ENCODE assay signal across 8 mouse cellular contexts in genomic region chr10:22819239-22819870, GRCm38 (mm10). TPM values are rescaled to one million over a fixed set of nuclear protein-coding genes. Genes with fewer than 3 reads are reported as not detected.
DNase-seq lines count a peak whose midpoint lies in the region; ATAC-seq and TF ChIP-seq lines count a peak whose summit lies in the region.

No protein-coding gene starts in this region.

- peaks cover 17% of the 10 kb centered on the region for H3K27me3 ChIP-seq in kidney, embryonic 15.5 days
- H3K27me3 ChIP-seq in forebrain, embryonic 16.5 days (replicated peaks; ENCODE audit: control insufficient read depth, insufficient read depth, low read length): peaks cover 75% of the 10 kb centered on the region
- peaks cover 87% of the 10 kb centered on the region for H3K27me3 ChIP-seq in limb, embryonic 14.5 days (ENCODE audit: control insufficient read depth, insufficient read depth, low read length)

- H3K27ac ChIP-seq in kidney, embryonic 15.5 days: peak overlapping the region; percentile 94
- H3K27ac ChIP-seq in forebrain, embryonic 16.5 days (ENCODE audit: low read length): no peak overlapping the region
- no peak overlapping the region for H3K27ac ChIP-seq in limb, embryonic 14.5 days (replicated peaks; ENCODE audit: low read depth, low read length)

- H3K9me3 ChIP-seq in kidney, embryonic 15.5 days (replicated peaks): no peaks in the 10 kb centered on the region
- H3K9me3 ChIP-seq in forebrain, embryonic 16.5 days (ENCODE audit: control insufficient read depth, low read length): no peaks in the 10 kb centered on the region
- H3K9me3 ChIP-seq in limb, embryonic 14.5 days (ENCODE audit: control insufficient read depth, low read length): no peaks in the 10 kb centered on the region

- 0 out of 2 replicates have a peak, but pooled peaks have one; percentile 3 for ATAC-seq in kidney, embryonic 15.5 days (replicated peaks; ENCODE audit: low FRiP score)
- peak; percentile 22; the same call in 1 of the 2 replicates for ATAC-seq in forebrain, embryonic 16.5 days
- ATAC-seq in limb, embryonic 14.5 days (ENCODE audit: low FRiP score, low read depth): no peak
- ATAC-seq in megakaryocyte, adult 5-6 weeks (ENCODE audit: poor library complexity, severe bottlenecking): no peak

- TF ChIP-seq POLR2A in limb, embryonic 14.5 days (IDR thresholded peaks at IDR 0.05; ENCODE audit: borderline replicate concordance, extremely low read depth, insufficient read depth, insufficient read length): no peak

- DNase-seq in kidney, adult 18-20 months: no peak
- DNase-seq in limb, embryonic 14.5 days (ENCODE audit: low spot score): no peak
- peak; percentile 58 for DNase-seq in retina, postnatal 1 day
- DNase-seq in layer of hippocampus, adult 8-10 months (ENCODE audit: low spot score in 2 of 2): no peak
- no peak for DNase-seq in spleen, postnatal 4 days (ENCODE audit: low spot score in 2 of 2)

- peak overlapping the region; percentile 74 for H3K9ac ChIP-seq in kidney, embryonic 15.5 days
- H3K9ac ChIP-seq in forebrain, embryonic 16.5 days (replicated peaks; ENCODE audit: low read depth, low read length): no peak overlapping the region
- no peak overlapping the region for H3K9ac ChIP-seq in limb, embryonic 14.5 days (ENCODE audit: low read depth, low read length, severe bottlenecking)

- H3K4me2 ChIP-seq in kidney, embryonic 15.5 days: peak overlapping the region; percentile 56
- no peak overlapping the region for H3K4me2 ChIP-seq in forebrain, embryonic 16.5 days (ENCODE audit: low read length)
- H3K4me2 ChIP-seq in limb, embryonic 14.5 days (replicated peaks; ENCODE audit: low read depth, low read length, severe bottlenecking): no peak overlapping the region

- peak overlapping the region; percentile 61 for H3K4me3 ChIP-seq in kidney, embryonic 15.5 days (replicated peaks)
- H3K4me3 ChIP-seq in forebrain, embryonic 16.5 days (replicated peaks; ENCODE audit: low read length): no peak overlapping the region
- peak overlapping the region; percentile 1; the same call in 1 of the 2 replicates for H3K4me3 ChIP-seq in limb, embryonic 14.5 days (replicated peaks; ENCODE audit: low read length)

- under 1% methylated on average over 42 of the region's 42 CpGs for WGBS in kidney, embryonic 15.5 days
- WGBS in forebrain, embryonic 16.5 days: under 1% methylated on average over 42 of the region's 42 CpGs
- 1% methylated on average over 42 of the region's 42 CpGs for WGBS in limb, embryonic 14.5 days

- H3K36me3 ChIP-seq in kidney, embryonic 15.5 days: no peaks in the 10 kb centered on the region
- no peaks in the 10 kb centered on the region for H3K36me3 ChIP-seq in forebrain, embryonic 16.5 days (ENCODE audit: control insufficient read depth, insufficient read depth)
- H3K36me3 ChIP-seq in limb, embryonic 14.5 days (ENCODE audit: control insufficient read depth, insufficient read depth, low read length): no peaks in the 10 kb centered on the region

- peaks cover 54% of the 10 kb centered on the region for H3K4me1 ChIP-seq in kidney, embryonic 15.5 days
- H3K4me1 ChIP-seq in forebrain, embryonic 16.5 days (replicated peaks; ENCODE audit: control insufficient read depth, insufficient read depth, low read length): peaks cover 6% of the 10 kb centered on the region
- H3K4me1 ChIP-seq in limb, embryonic 14.5 days (ENCODE audit: control insufficient read depth, insufficient read depth, low read length): no peaks in the 10 kb centered on the region

RNA-seq across cellular contexts. Expression of gene Tcf21, which starts 0.6 kb away (rescaled TPM):
- polyA plus RNA-seq in kidney, embryonic 15.5 days (2015; fragmentation: Nextera tagmentation; extraction: Ambion mirVana): 325 and 329 TPM in 2 replicates
- polyA plus RNA-seq in forebrain, embryonic 16.5 days (2015; fragmentation: Nextera tagmentation; extraction: Ambion mirVana): 0.22 and 0.71 TPM in 2 replicates
- 0.17 and 0.65 TPM in 2 replicates for polyA plus RNA-seq in limb, embryonic 14.5 days (2012; rRNA removed)
- polyA plus RNA-seq in limb, embryonic 14.5 days (2014; fragmentation: Nextera tagmentation; extraction: Ambion mirVana): 0.23 TPM in 1 of 2 replicates, not detected in the other
- not detected for total RNA-seq in layer of hippocampus, adult 8-10 months (2022)
- not detected in 2 replicates for total RNA-seq in megakaryocyte, adult 5-6 weeks (2015)
- total RNA-seq in megakaryocyte, adult 5-6 weeks (2017): not detected in 2 replicates

Comparison
In these comparisons a context has a peak if more than half of its experiments do, and no peak if none do; other contexts are left out.
1. ATAC-seq: peak in kidney, embryonic 15.5 days (single experiment) and forebrain, embryonic 16.5 days (single experiment); none in limb, embryonic 14.5 days (single experiment) and megakaryocyte, adult 5-6 weeks (single experiment).
2. RNA of gene Tcf21, which starts 0.6 kb away (polyA plus RNA-seq): 325 to 329 TPM in kidney, embryonic 15.5 days; 0.17 to 0.65 TPM in limb, embryonic 14.5 days and 0.22 to 0.71 TPM in forebrain, embryonic 16.5 days; every median in the first group is over 100 times any median in the second.